Mouse (Mus musculus) myocyte (in vitro differentiated cells): ENCODE results near the gene Cfap299. TPM values are rescaled to one million over a fixed set of nuclear protein-coding genes. Genes with fewer than 3 reads are reported as not detected.

Experiments used
- H3K27me3 ChIP-seq: one replicate; pipeline ENCODE4 v1.6.1; 2011; ENCODE audit not compliant: control insufficient read depth, insufficient read depth, insufficient read length
- H3K36me3 ChIP-seq: one replicate; pipeline ENCODE4 v1.6.1; 2011; ENCODE audit not compliant: control insufficient read depth, insufficient read depth
- H3K4me2 ChIP-seq: one replicate; pipeline ENCODE4 v1.6.1; 2011; ENCODE audit warnings: low read depth, control low read depth
- H3K4me3 ChIP-seq: one replicate; pipeline ENCODE4 v1.5.1; 2011; ENCODE audit warnings: mild to moderate bottlenecking, control low read depth, moderate library complexity
- H3K79me2 ChIP-seq: one replicate; pipeline ENCODE4 v1.6.1; 2011; ENCODE audit not compliant: control insufficient read depth, insufficient read depth
- H3ac ChIP-seq: one replicate; pipeline ENCODE4 v1.6.1; 2011; ENCODE audit not compliant: control insufficient read depth, insufficient read length
- CEBPB ChIP-seq: IDR thresholded peaks from 2 replicates; pipeline ENCODE4 v1.6.1; 2011; ENCODE audit warnings: mild to moderate bottlenecking, moderate library complexity; ENCODE audit not compliant: poor library complexity, insufficient read depth, severe bottlenecking
- E2F4 ChIP-seq: IDR thresholded peaks from one replicate; pipeline ENCODE4 v1.6.1; 2011; ENCODE audit warnings: mild to moderate bottlenecking, control low read depth, moderate library complexity; ENCODE audit not compliant: insufficient read depth
- MAX ChIP-seq: IDR thresholded peaks from one replicate; pipeline ENCODE4 v1.6.1; 2011; ENCODE audit warnings: low read depth, mild to moderate bottlenecking, control low read depth
- MYOD1 ChIP-seq, 3 experiments: IDR thresholded peaks; one replicate each; pipeline ENCODE4 v1.6.1; 2011; ENCODE audit warnings: control low read depth in 2 of 3, low read depth in 2 of 3, mild to moderate bottlenecking in 2 of 3, moderate library complexity in 1 of 3; ENCODE audit not compliant: insufficient read length in 2 of 3, control insufficient read depth in 1 of 3
- MYOG ChIP-seq, 3 experiments: IDR thresholded peaks; one replicate each; pipeline ENCODE4 v1.6.1; 2011; ENCODE audit warnings: control low read depth in 2 of 3, low read depth in 2 of 3, mild to moderate bottlenecking in 2 of 3; ENCODE audit not compliant: insufficient read length in 2 of 3, control insufficient read depth in 1 of 3, insufficient read depth in 1 of 3
- POLR2A ChIP-seq: IDR thresholded peaks from one replicate; pipeline ENCODE4 v1.6.1; 2011; ENCODE audit warnings: low read depth, mild to moderate bottlenecking, control low read depth, moderate library complexity; ENCODE audit not compliant: insufficient read length
- POLR2AphosphoS2 ChIP-seq: IDR thresholded peaks from one replicate; pipeline ENCODE4 v1.6.1; 2011; ENCODE audit warnings: low read depth, control low read depth; ENCODE audit not compliant: insufficient read length
- REST ChIP-seq: IDR thresholded peaks from one replicate; pipeline ENCODE4 v1.6.1; 2011; ENCODE audit warnings: mild to moderate bottlenecking, control low read depth, moderate library complexity; ENCODE audit not compliant: insufficient read depth, insufficient read length
- SRF ChIP-seq: IDR thresholded peaks from one replicate; pipeline ENCODE4 v1.6.1; 2011; ENCODE audit warnings: low read depth; ENCODE audit not compliant: control insufficient read depth, insufficient read length
- TCF12 ChIP-seq: IDR thresholded peaks from one replicate; pipeline ENCODE4 v1.6.1; 2011; ENCODE audit warnings: mild to moderate bottlenecking, control low read depth; ENCODE audit not compliant: poor library complexity, insufficient read depth, severe bottlenecking
- TCF3 ChIP-seq: IDR thresholded peaks from one replicate; pipeline ENCODE4 v1.6.1; 2011; ENCODE audit warnings: low read depth, control low read depth; ENCODE audit not compliant: insufficient read length
- USF1 ChIP-seq: IDR thresholded peaks from one replicate; pipeline ENCODE4 v1.6.1; 2011; ENCODE audit warnings: low read depth, mild to moderate bottlenecking, control low read depth, moderate library complexity
- polyA plus RNA-seq: library from polyadenylated mRNA; unstranded; fragments of >200 nt; fragmentation: generic; extraction: Trizol; gene quantifications from one replicate; pipeline ENCODE4 v1.2.1, GENCODE M21; 2012; ENCODE audit warnings: missing spikeins

Gene Cfap299
- polyA plus RNA-seq, 1 experiment, result not detected

DNA sequence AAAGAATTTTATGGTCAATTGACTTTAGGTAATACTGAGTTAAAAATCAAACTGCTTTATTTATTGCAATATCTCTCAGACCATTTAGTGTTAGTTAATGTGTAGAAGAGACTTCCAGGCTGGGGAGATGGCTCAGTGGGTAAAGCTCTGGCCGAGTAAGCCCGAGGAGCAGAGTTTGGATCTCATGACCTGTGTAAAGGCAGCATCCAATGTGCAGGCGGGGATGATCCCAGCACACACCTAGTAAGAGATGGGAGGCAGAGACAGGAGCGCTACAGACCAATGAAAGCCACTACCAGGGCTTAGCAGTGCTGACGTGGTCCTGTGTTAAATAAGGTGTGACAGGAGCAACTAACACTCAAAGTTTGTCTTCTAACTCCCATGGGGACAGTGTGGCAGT is 97.0 kb downstream of the Cfap299 start:
- Histone ChIP-seq H3K4me3 (no peak overlapping the region), H3K36me3 (no peaks in the 10 kb centered on the region), H3K27me3 (no peaks in the 10 kb centered on the region), H3K4me2 (no peak overlapping the region), H3K79me2 (no peaks in the 10 kb centered on the region), H3ac (no peak overlapping the region)
- no peak for TF ChIP-seq MYOD1 (IDR thresholded peaks at IDR 0.05; ENCODE audit: control insufficient read depth in 1 of 3, insufficient read length in 2 of 3, low read depth in 2 of 3)
- no peak for TF ChIP-seq MYOG (IDR thresholded peaks at IDR 0.05; ENCODE audit: control insufficient read depth in 1 of 3, insufficient read depth in 1 of 3, insufficient read length in 2 of 3, low read depth in 2 of 3)
- no peak for TF ChIP-seq POLR2AphosphoS2
- TF ChIP-seq TCF12, result no peak
- no peak for TF ChIP-seq CEBPB
- no peak for TF ChIP-seq SRF
- TF ChIP-seq USF1, result no peak

- no peak overlapping the region for H3K4me3 ChIP-seq
- TF ChIP-seq MYOG (IDR thresholded peaks at IDR 0.05; ENCODE audit: control insufficient read depth in 1 of 3, insufficient read depth in 1 of 3, insufficient read length in 2 of 3, low read depth in 2 of 3) (no peak), TCF12 (no peak), REST (no peak), E2F4 (no peak), MAX (no peak), CEBPB (no peak), TCF3 (no peak), USF1 (no peak), POLR2AphosphoS2 (no peak), SRF (no peak), POLR2A (no peak), MYOD1 (IDR thresholded peaks at IDR 0.05; ENCODE audit: control insufficient read depth in 1 of 3, insufficient read length in 2 of 3, low read depth in 2 of 3) (no peak)
- H3K4me2 ChIP-seq, result peak overlapping the region; percentile 37
- H3K27me3 ChIP-seq, result no peaks in the 10 kb centered on the region
- H3K79me2 ChIP-seq, result no peaks in the 10 kb centered on the region
- no peaks in the 10 kb centered on the region for H3K36me3 ChIP-seq
- no peak overlapping the region for H3ac ChIP-seq
These were observed 101.0 kb downstream of the Cfap299 start for GRCm38 (mm10) chr5:98430060-98430459.

DNA sequence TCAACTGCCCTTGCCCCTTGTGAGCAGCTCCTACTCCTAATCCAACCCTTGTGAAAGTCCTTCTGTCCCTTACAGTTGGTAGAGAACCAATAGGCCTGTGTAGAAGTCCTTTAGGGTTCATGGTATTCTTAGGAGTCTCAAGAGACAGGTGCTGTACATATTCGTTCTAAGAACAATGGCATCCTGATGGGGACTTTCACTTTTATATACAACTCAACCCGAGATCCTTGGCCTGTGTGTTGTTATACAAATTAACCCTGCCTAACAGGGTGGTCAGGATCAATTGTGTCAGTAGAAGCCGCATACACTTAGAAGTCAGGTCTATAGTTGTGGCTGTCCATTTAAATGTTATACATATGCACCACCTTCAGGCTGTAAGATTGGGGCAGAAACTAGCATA is 109.6 kb downstream of the Cfap299 start:
- Histone ChIP-seq H3K4me3 (no peak overlapping the region), H3K79me2 (no peaks in the 10 kb centered on the region), H3K4me2 (no peak overlapping the region), H3ac (no peak overlapping the region), H3K27me3 (no peaks in the 10 kb centered on the region), H3K36me3 (no peaks in the 10 kb centered on the region)
- TF ChIP-seq E2F4 (no peak), TCF12 (no peak), SRF (no peak), CEBPB (no peak), POLR2AphosphoS2 (no peak), POLR2A (no peak), USF1 (no peak), MAX (no peak), MYOD1 (IDR thresholded peaks at IDR 0.05; ENCODE audit: control insufficient read depth in 1 of 3, insufficient read length in 2 of 3, low read depth in 2 of 3) (no peak), MYOG (IDR thresholded peaks at IDR 0.05; ENCODE audit: control insufficient read depth in 1 of 3, insufficient read depth in 1 of 3, insufficient read length in 2 of 3, low read depth in 2 of 3) (no peak), TCF3 (no peak), REST (no peak)

- peaks cover 3% of the 10 kb centered on the region for H3K27me3 ChIP-seq
- no peaks in the 10 kb centered on the region for H3K79me2 ChIP-seq
- no peak overlapping the region for H3K4me2 ChIP-seq
- H3K36me3 ChIP-seq, result no peaks in the 10 kb centered on the region
- H3ac ChIP-seq, result no peak overlapping the region
- TF ChIP-seq MYOG (IDR thresholded peaks at IDR 0.05; ENCODE audit: control insufficient read depth in 1 of 3, insufficient read depth in 1 of 3, insufficient read length in 2 of 3, low read depth in 2 of 3) (no peak), CEBPB (no peak), MAX (no peak), POLR2AphosphoS2 (no peak), POLR2A (no peak), TCF3 (no peak), TCF12 (no peak), MYOD1 (IDR thresholded peaks at IDR 0.05; ENCODE audit: control insufficient read depth in 1 of 3, insufficient read length in 2 of 3, low read depth in 2 of 3) (no peak), USF1 (no peak), REST (no peak), SRF (no peak), E2F4 (no peak)
- no peak overlapping the region for H3K4me3 ChIP-seq
These were observed 117.8 kb downstream of the Cfap299 start for GRCm38 (mm10) chr5:98446771-98447462.
